Mouse (Mus musculus) cerebellum, postnatal 36 days (tissue): Measurements from ENCODE around the gene Srf.

Experiments used
- DNase-seq, 2 experiments: peaks; one replicate each; pipeline ENCODE4 v3.0.0; 2021 to 2022; ENCODE audit warnings: mixed read lengths in 2 of 2

The Srf gene

GRCm38 (mm10) chr17:46513329-46513728 is 42.6 kb downstream of the Srf start:
- DNase-seq, result no peak

- no peak for DNase-seq
Observed at GRCm38 (mm10) chr17:46511059-46511710, 44.8 kb downstream of the Srf start.

GRCm38 (mm10) chr17:46505617-46506016 is 50.4 kb downstream of the Srf start:
- no peak for DNase-seq

GRCm38 (mm10) chr17:46503847-46504638 is 51.9 kb downstream of the Srf start:
- DNase-seq, result no peak

- DNase-seq, result no peak
Observed at GRCm38 (mm10) chr17:46502775-46503174, 53.2 kb downstream of the Srf start.
